Mouse (Mus musculus) heart, embryonic 11.5 days (tissue): ENCODE data around the gene Ilf3. TPM values are rescaled to one million over a fixed set of nuclear protein-coding genes. Genes with fewer than 3 reads are reported as not detected.
"Not testable (repeated sequence)": the region's sequence is repeated elsewhere in the genome, so short reads cannot be mapped to it uniquely, and the experiment has no call there.

Experiments used
- ATAC-seq: fragments of 200-750 bp; cut with Nextera tagmentation; replicated peaks from 2 replicates; pipeline ENCODE4 v1.8.0; 2017; ENCODE audit warnings: moderate library complexity; ENCODE audit not compliant: insufficient number of reproducible peaks, low FRiP score, low TSS enrichment
- H3K27ac ChIP-seq: fragments of 300-500 bp; sonication (generic); 2 replicates; pipeline ENCODE4 v1.5.1; 2014; ENCODE audit warnings: mild to moderate bottlenecking, low read depth, low read length
- H3K27me3 ChIP-seq: fragments of 300-500 bp; sonication (generic); 2 replicates; pipeline ENCODE4 v1.6.1; 2014; ENCODE audit warnings: mild to moderate bottlenecking, low read length, mixed read lengths; ENCODE audit not compliant: control insufficient read depth, insufficient read depth
- H3K36me3 ChIP-seq: fragments of 300-500 bp; sonication (generic); 2 replicates; pipeline ENCODE4 v1.6.1; 2014; ENCODE audit warnings: mild to moderate bottlenecking, low read length, moderate library complexity, mixed read lengths; ENCODE audit not compliant: control insufficient read depth, insufficient read depth
- H3K4me1 ChIP-seq: fragments of 300-500 bp; sonication (generic); 2 replicates; pipeline ENCODE4 v1.6.1; 2014; ENCODE audit warnings: low read length; ENCODE audit not compliant: control insufficient read depth, insufficient read depth
- H3K4me2 ChIP-seq: fragments of 300-500 bp; sonication (generic); 2 replicates; pipeline ENCODE4 v1.6.1; 2014; ENCODE audit warnings: mild to moderate bottlenecking, moderate library complexity
- H3K4me3 ChIP-seq: fragments of 300-500 bp; sonication (generic); 2 replicates; pipeline ENCODE4 v1.5.1; 2014; ENCODE audit warnings: low read depth, low read length
- H3K9ac ChIP-seq: fragments of 300-500 bp; sonication (generic); 2 replicates; pipeline ENCODE4 v1.6.1; 2014; ENCODE audit warnings: mild to moderate bottlenecking, low read depth, low read length, moderate library complexity
- H3K9me3 ChIP-seq: fragments of 300-500 bp; sonication (generic); replicated peaks from 2 replicates; pipeline ENCODE4 v1.6.1; 2016; ENCODE audit warnings: low read length; ENCODE audit not compliant: control insufficient read depth
- WGBS: fragments of 180-500 bp; shearing (Covaris S2); extraction: QIAGEN DNeasy Blood & Tissue Kit; methylation state at CpG from one replicate; pipeline ENCODE4 v1.1.7; 2014; ENCODE audit not compliant: insufficient replicate concordance; 5-methylcytosine and 5-hydroxymethylcytosine counted together
- polyA plus RNA-seq: library from polyadenylated mRNA; unstranded; fragments of >200 nt; fragmentation: Nextera tagmentation; extraction: Ambion mirVana; gene quantifications from 2 replicates; pipeline ENCODE4 v1.2.1, GENCODE M21; 2014

Ilf3 gene
- polyA plus RNA-seq, result 120 and 138 TPM in 2 replicates

- H3K4me2 ChIP-seq, result peak within 1 kb of the TSS; percentile 84
- H3K27me3 ChIP-seq, result 0 out of 2 replicates have a peak, but pooled peaks cover 4% of the 10 kb centered on the region
- H3K9me3 ChIP-seq, result no peaks in the 10 kb centered on the region
- WGBS, result under 1% methylated on average over 61 of the region's 66 CpGs
- H3K9ac ChIP-seq, result peak within 1 kb of the TSS; percentile 93
- H3K4me3 ChIP-seq, result peak within 1 kb of the TSS; percentile 63
- H3K4me1 ChIP-seq, result 0 out of 2 replicates have a peak, but pooled peaks cover 5% of the 10 kb centered on the region
- H3K36me3 ChIP-seq, result no peaks in the 10 kb centered on the region; the same call in 1 of the 2 replicates
- ATAC-seq, result peak; percentile 91
- peak within 1 kb of the TSS; percentile 92 for H3K27ac ChIP-seq
Measured at GRCm38 (mm10) chr9:21367357-21368111, at the start of gene Ilf3. Gene Ilf3, plus strand, starts transcription at chr9:21367871.

- no peak overlapping the region for H3K27ac ChIP-seq
- no peaks in the 10 kb centered on the region for H3K27me3 ChIP-seq
- H3K4me1 ChIP-seq, result peaks cover 16% of the 10 kb centered on the region
- 89% methylated on average over 6 of the region's 6 CpGs for WGBS
- H3K4me3 ChIP-seq, result no peak overlapping the region
- no peak overlapping the region for H3K9ac ChIP-seq
- H3K36me3 ChIP-seq, result no peaks in the 10 kb centered on the region
- no peaks in the 10 kb centered on the region for H3K9me3 ChIP-seq
- ATAC-seq, result no peak
- H3K4me2 ChIP-seq, result no peak overlapping the region
Measured at GRCm38 (mm10) chr9:21318792-21319191, 48.9 kb upstream of the Ilf3 start.

GRCm38 (mm10) chr9:21319503-21319902, 48.2 kb upstream of the Ilf3 start:
- H3K4me1 ChIP-seq, result peaks cover 16% of the 10 kb centered on the region
- H3K27me3 ChIP-seq, result no peaks in the 10 kb centered on the region
- H3K4me2 ChIP-seq, result no peak overlapping the region
- no peak overlapping the region for H3K9ac ChIP-seq
- H3K27ac ChIP-seq, result no peak overlapping the region
- 97% methylated on average over 4 of the region's 4 CpGs for WGBS
- no peaks in the 10 kb centered on the region for H3K9me3 ChIP-seq
- no peak for ATAC-seq
- no peaks in the 10 kb centered on the region for H3K36me3 ChIP-seq
- H3K4me3 ChIP-seq, result no peak overlapping the region

- H3K4me1 ChIP-seq, result peaks cover 16% of the 10 kb centered on the region
- H3K4me3 ChIP-seq, result peak overlapping the region; percentile 84
- H3K9me3 ChIP-seq, result no peaks in the 10 kb centered on the region
- H3K27me3 ChIP-seq, result no peaks in the 10 kb centered on the region
- H3K4me2 ChIP-seq, result peak overlapping the region; percentile 98
- ATAC-seq, result no peak
- H3K9ac ChIP-seq, result peak overlapping the region; percentile 90
- 32% methylated on average over 4 of the region's 4 CpGs for WGBS
- peak overlapping the region; percentile 77; the same call in 1 of the 2 replicates for H3K27ac ChIP-seq
- H3K36me3 ChIP-seq, result no peaks in the 10 kb centered on the region
Measured at GRCm38 (mm10) chr9:21320280-21320618, 47.4 kb upstream of the Ilf3 start.

- Histone ChIP-seq H3K9ac (peak within 1 kb of the TSS; percentile 90), H3K27me3 (no peaks in the 10 kb centered on the region), H3K9me3 (no peaks in the 10 kb centered on the region), H3K4me1 (peaks cover 16% of the 10 kb centered on the region), H3K4me3 (peak within 1 kb of the TSS; percentile 84), H3K36me3 (no peaks in the 10 kb centered on the region), H3K4me2 (peak within 1 kb of the TSS; percentile 98), H3K27ac (peak within 1 kb of the TSS; percentile 77)
- WGBS, result under 1% methylated on average over 52 of the region's 52 CpGs
- ATAC-seq, result peak; percentile 91
Measured at GRCm38 (mm10) chr9:21320619-21321512, 46.8 kb upstream of the Ilf3 start, which contains the start of gene Slc44a2. Gene Slc44a2, plus strand, starts transcription at chr9:21320698.

- no peak for ATAC-seq
- Histone ChIP-seq H3K27me3 (no peaks in the 10 kb centered on the region), H3K4me2 (peak overlapping the region; percentile 98), H3K4me1 (peaks cover 16% of the 10 kb centered on the region), H3K27ac (peak overlapping the region; percentile 77), H3K9ac (peak overlapping the region; percentile 90), H3K36me3 (no peaks in the 10 kb centered on the region), H3K9me3 (no peaks in the 10 kb centered on the region), H3K4me3 (peak overlapping the region; percentile 84)
- 5% methylated on average over 6 of the region's 6 CpGs for WGBS
Measured at GRCm38 (mm10) chr9:21321513-21321835, 46.2 kb upstream of the Ilf3 start.

GRCm38 (mm10) chr9:21322211-21322916, 45.3 kb upstream of the Ilf3 start:
- 80% methylated on average over 19 of the region's 19 CpGs for WGBS
- H3K9ac ChIP-seq, result peak overlapping the region; percentile 90
- H3K4me2 ChIP-seq, result peak overlapping the region; percentile 98
- no peaks in the 10 kb centered on the region for H3K27me3 ChIP-seq
- H3K4me3 ChIP-seq, result peak overlapping the region; percentile 84
- no peak for ATAC-seq
- H3K36me3 ChIP-seq, result no peaks in the 10 kb centered on the region
- H3K9me3 ChIP-seq, result no peaks in the 10 kb centered on the region
- H3K27ac ChIP-seq, result no peak overlapping the region
- H3K4me1 ChIP-seq, result peaks cover 16% of the 10 kb centered on the region

- H3K4me3 ChIP-seq, H3K27me3 ChIP-seq, ATAC-seq, H3K9ac ChIP-seq, H3K36me3 ChIP-seq, H3K27ac ChIP-seq, H3K9me3 ChIP-seq: not testable (repeated sequence)
- peaks cover 16% of the 10 kb centered on the region for H3K4me1 ChIP-seq
- H3K4me2 ChIP-seq, result 0 out of 2 replicates have a peak overlapping the region, but pooled peaks have one; percentile 98
- WGBS, result 85% methylated on average over 7 of the region's 8 CpGs
Measured at GRCm38 (mm10) chr9:21322917-21323297, 44.8 kb upstream of the Ilf3 start.
